Mouse (Mus musculus): Measurements from ENCODE around the gene Ggcx. TPM values are rescaled to one million over a fixed set of nuclear protein-coding genes. Genes with fewer than 3 reads are reported as not detected.
A peak's percentile ranks its signal among the peaks of the same experiment; 100 is the strongest.

Ggcx gene
- polyA plus RNA-seq, 1 experiment from 2014 or later, result 28.6 TPM

GRCm38 (mm10) chr6:72452329-72452728 is 38.2 kb downstream of the Ggcx start:
- no peaks in the 10 kb centered on the region for H3K27me3 ChIP-seq (replicated peaks; ENCODE audit: insufficient read depth, low read length)
- H3K36me3 ChIP-seq (ENCODE audit: insufficient read depth, low read length), result no peaks in the 10 kb centered on the region
- H3K9ac ChIP-seq (replicated peaks; ENCODE audit: low read depth), result no peak overlapping the region
- H3K4me2 ChIP-seq (replicated peaks; ENCODE audit: low read depth, low read length), result no peak overlapping the region
- H3K9me3 ChIP-seq (ENCODE audit: low read length), result no peaks in the 10 kb centered on the region
- no peak for DNase-seq (ENCODE audit: low spot score)
- WGBS, result 90% methylated on average over 1 of the region's 2 CpGs
- H3K27ac ChIP-seq (ENCODE audit: low read length), result no peak overlapping the region
- no peak for ATAC-seq
- no peak for TF ChIP-seq EP300 (IDR thresholded peaks at IDR 0.05)
- TF ChIP-seq CTCF (IDR thresholded peaks at IDR 0.05), result no peak
- no peak overlapping the region for H3K4me3 ChIP-seq (ENCODE audit: low read depth, low read length)
- H3K4me1 ChIP-seq (ENCODE audit: insufficient read depth, low read depth, low read length), result peaks cover 4% of the 10 kb centered on the region; the same call in 1 of the 2 replicates

- ATAC-seq, result no peak
- H3K27me3 ChIP-seq (replicated peaks; ENCODE audit: insufficient read depth, low read length), result no peaks in the 10 kb centered on the region
- no peaks in the 10 kb centered on the region for H3K9me3 ChIP-seq (ENCODE audit: low read length)
- no peak overlapping the region for H3K4me3 ChIP-seq (ENCODE audit: low read depth, low read length)
- peaks cover 4% of the 10 kb centered on the region; the same call in 1 of the 2 replicates for H3K4me1 ChIP-seq (ENCODE audit: insufficient read depth, low read depth, low read length)
- no peak for TF ChIP-seq CTCF (IDR thresholded peaks at IDR 0.05)
- H3K27ac ChIP-seq (ENCODE audit: low read length), result no peak overlapping the region
- H3K9ac ChIP-seq (replicated peaks; ENCODE audit: low read depth), result no peak overlapping the region
- H3K4me2 ChIP-seq (replicated peaks; ENCODE audit: low read depth, low read length), result no peak overlapping the region
- H3K36me3 ChIP-seq (ENCODE audit: insufficient read depth, low read length), result no peaks in the 10 kb centered on the region
- 87% methylated on average over 3 of the region's 3 CpGs for WGBS
- DNase-seq (ENCODE audit: low spot score), result no peak
Measured at GRCm38 (mm10) chr6:72453578-72453977, 39.5 kb downstream of the Ggcx start.

GRCm38 (mm10) chr6:72454072-72454746 is 40.1 kb downstream of the Ggcx start:
- peak; percentile 92 for ATAC-seq
- TF ChIP-seq EP300 (IDR thresholded peaks at IDR 0.05), result peak; percentile 41; the same call in 1 of the 2 replicates
- TF ChIP-seq CTCF (IDR thresholded peaks at IDR 0.05), result no peak

GRCm38 (mm10) chr6:72454833-72455373 is 40.8 kb downstream of the Ggcx start:
- no peaks in the 10 kb centered on the region for H3K36me3 ChIP-seq (ENCODE audit: insufficient read depth, low read length)
- H3K27me3 ChIP-seq (replicated peaks; ENCODE audit: insufficient read depth, low read length), result no peaks in the 10 kb centered on the region
- no peak overlapping the region for H3K9ac ChIP-seq (replicated peaks; ENCODE audit: low read depth)
- no peak overlapping the region for H3K4me3 ChIP-seq (ENCODE audit: low read depth, low read length)
- no peak for ATAC-seq
- no peak for DNase-seq (ENCODE audit: low spot score)
- H3K4me1 ChIP-seq (ENCODE audit: insufficient read depth, low read depth, low read length), result peaks cover 4% of the 10 kb centered on the region; the same call in 1 of the 2 replicates
- peak overlapping the region; percentile 58; the same call in 1 of the 2 replicates for H3K27ac ChIP-seq (ENCODE audit: low read length)
- no peak overlapping the region for H3K4me2 ChIP-seq (replicated peaks; ENCODE audit: low read depth, low read length)
- no peak for TF ChIP-seq CTCF (IDR thresholded peaks at IDR 0.05)
- TF ChIP-seq EP300 (IDR thresholded peaks at IDR 0.05), result no peak
- WGBS, result 65% methylated on average over 7 of the region's 7 CpGs
- H3K9me3 ChIP-seq (ENCODE audit: low read length), result no peaks in the 10 kb centered on the region

More at GRCm38 (mm10) chr6:72454072-72454746, 40.1 kb downstream of the Ggcx start:
- 44% methylated on average over 7 of the region's 7 CpGs for WGBS
- Histone ChIP-seq H3K36me3 (ENCODE audit: insufficient read depth, low read length) (no peaks in the 10 kb centered on the region), H3K4me1 (ENCODE audit: insufficient read depth, low read depth, low read length) (peaks cover 4% of the 10 kb centered on the region; the same call in 1 of the 2 replicates), H3K4me2 (replicated peaks; ENCODE audit: low read depth, low read length) (no peak overlapping the region), H3K9ac (replicated peaks; ENCODE audit: low read depth) (no peak overlapping the region), H3K27me3 (replicated peaks; ENCODE audit: insufficient read depth, low read length) (no peaks in the 10 kb centered on the region), H3K27ac (ENCODE audit: low read length) (peak overlapping the region; percentile 58), H3K9me3 (ENCODE audit: low read length) (no peaks in the 10 kb centered on the region), H3K4me3 (ENCODE audit: low read depth, low read length) (no peak overlapping the region)
- DNase-seq (ENCODE audit: low spot score), result peak; percentile 77

- TF ChIP-seq CTCF (IDR thresholded peaks at IDR 0.05) (no peak), EP300 (IDR thresholded peaks at IDR 0.05) (no peak)
- Histone ChIP-seq H3K36me3 (ENCODE audit: insufficient read depth, low read length) (no peaks in the 10 kb centered on the region), H3K27me3 (replicated peaks; ENCODE audit: insufficient read depth, low read length) (no peaks in the 10 kb centered on the region), H3K4me3 (ENCODE audit: low read depth, low read length) (no peak overlapping the region), H3K4me1 (ENCODE audit: insufficient read depth, low read depth, low read length) (peaks cover 4% of the 10 kb centered on the region; the same call in 1 of the 2 replicates), H3K27ac (ENCODE audit: low read length) (no peak overlapping the region), H3K4me2 (replicated peaks; ENCODE audit: low read depth, low read length) (no peak overlapping the region), H3K9me3 (ENCODE audit: low read length) (no peaks in the 10 kb centered on the region), H3K9ac (replicated peaks; ENCODE audit: low read depth) (no peak overlapping the region)
- WGBS, result 73% methylated on average over 4 of the region's 4 CpGs
- ATAC-seq (no peak), DNase-seq (ENCODE audit: low spot score) (no peak)
Measured at GRCm38 (mm10) chr6:72456567-72456966, 42.5 kb downstream of the Ggcx start.

- Histone ChIP-seq H3K27me3 (replicated peaks; ENCODE audit: insufficient read depth, low read length) (no peaks in the 10 kb centered on the region), H3K27ac (ENCODE audit: low read length) (peak overlapping the region; percentile 35; the same call in 1 of the 2 replicates), H3K4me2 (replicated peaks; ENCODE audit: low read depth, low read length) (no peak overlapping the region), H3K4me3 (ENCODE audit: low read depth, low read length) (no peak overlapping the region), H3K36me3 (ENCODE audit: insufficient read depth, low read length) (no peaks in the 10 kb centered on the region), H3K9ac (replicated peaks; ENCODE audit: low read depth) (no peak overlapping the region), H3K9me3 (ENCODE audit: low read length) (no peaks in the 10 kb centered on the region), H3K4me1 (ENCODE audit: insufficient read depth, low read depth, low read length) (peaks cover 4% of the 10 kb centered on the region; the same call in 1 of the 2 replicates)
- TF ChIP-seq EP300 (IDR thresholded peaks at IDR 0.05) (no peak), CTCF (IDR thresholded peaks at IDR 0.05) (no peak)
- no peak for DNase-seq (ENCODE audit: low spot score)
- WGBS, result 35% methylated on average over 7 of the region's 7 CpGs
- no peak for ATAC-seq
Measured at GRCm38 (mm10) chr6:72458418-72458817, 44.3 kb downstream of the Ggcx start.
